7 mouse cellular contexts compared by ENCODE assay signal in genomic region chr12:21525567-21525966, GRCm38 (mm10).
A peak's percentile ranks its signal among the peaks of the same experiment; 100 is the strongest.
DNase-seq lines count a peak whose midpoint lies in the region; ATAC-seq and TF ChIP-seq lines count a peak whose summit lies in the region.
"Not testable (repeated sequence)": the region's sequence is repeated elsewhere in the genome, so short reads cannot be mapped to it uniquely, and the experiment has no call there.

No protein-coding gene starts in this region.

- not testable (repeated sequence) for H3K4me1 ChIP-seq in ES-E14 (ENCODE audit: control insufficient read depth in 2 of 2, insufficient read depth in 2 of 2, low read length in 2 of 2, poor library complexity in 1 of 2); spleen, adult 2 months (ENCODE audit: control insufficient read depth, insufficient read depth, insufficient read length)

- peak; percentile 95 for ATAC-seq in common myeloid progenitor, adult 5-6 weeks (replicated peaks; ENCODE audit: low read depth, poor library complexity, severe bottlenecking)
- peak; percentile 72 to 91 for ATAC-seq in hematopoietic stem cell, adult 5-6 weeks (replicated peaks in 1 of 2; ENCODE audit: insufficient read depth in 1 of 2, low FRiP score in 2 of 2, low TSS enrichment in 1 of 2, low read depth in 1 of 2, poor library complexity in 2 of 2, severe bottlenecking in 2 of 2)
- peak; percentile 79 for ATAC-seq in megakaryocyte, adult 5-6 weeks (ENCODE audit: poor library complexity, severe bottlenecking)

- H3K9me3 ChIP-seq in ES-E14 (ENCODE audit: control insufficient read depth, insufficient read depth, low read depth, low read length): not testable (repeated sequence)

- not testable (repeated sequence) for H3K9ac ChIP-seq in ES-E14 (ENCODE audit: insufficient read depth, low read depth, low read length, poor library complexity, severe bottlenecking)

- not testable (repeated sequence) for H3K27ac ChIP-seq in ES-E14 (ENCODE audit: insufficient read depth, low read depth, low read length, poor library complexity, severe bottlenecking); layer of hippocampus, adult 2 months; spleen, adult 2 months (ENCODE audit: insufficient read depth, low read length)

- peak; percentile 25; the same call in 1 of the 2 replicates for TF ChIP-seq CTCF in brain, embryonic 14.5 days (IDR thresholded peaks at IDR 0.05; ENCODE audit: borderline replicate concordance, extremely low read depth, insufficient read depth, insufficient read length)
- peak; percentile 77 for TF ChIP-seq CTCF in layer of hippocampus, adult 2 months (conservative IDR thresholded peaks at IDR 0.05)
- TF ChIP-seq CTCF in spleen, adult 2 months (IDR thresholded peaks at IDR 0.05; ENCODE audit: extremely low read depth, insufficient read depth, insufficient read length, insufficient replicate concordance): peak; percentile 10; the same call in 1 of the 2 replicates

- H3K36me3 ChIP-seq in ES-E14 (ENCODE audit: control insufficient read depth, insufficient read depth, low read length, poor library complexity, severe bottlenecking); spleen, adult 2 months (ENCODE audit: control insufficient read depth, insufficient read depth, low read length): not testable (repeated sequence)

- H3K4me3 ChIP-seq in ES-E14 (ENCODE audit: insufficient read depth in 1 of 2, low read depth in 1 of 2, low read length in 2 of 2, poor library complexity in 1 of 2, severe bottlenecking in 1 of 2); layer of hippocampus, adult 2 months; spleen, adult 2 months (ENCODE audit: extremely low read depth, insufficient read depth, insufficient read length): not testable (repeated sequence)

- not testable (repeated sequence) for TF ChIP-seq POLR2A in brain, embryonic 14.5 days (IDR thresholded peaks at IDR 0.05; ENCODE audit: borderline replicate concordance, extremely low read depth, insufficient read depth, insufficient read length, poor library complexity, severe bottlenecking); spleen, adult 2 months (IDR thresholded peaks at IDR 0.05; ENCODE audit: low read depth, low read length)

- 33% methylated on average over 6 of the region's 6 CpGs for WGBS in spleen, adult 2 months

- not testable (repeated sequence) for H3K27me3 ChIP-seq in spleen, adult 2 months (ENCODE audit: control insufficient read depth, insufficient read depth, low read length)

- not testable (repeated sequence) for DNase-seq in ES-E14 (ENCODE audit: low read depth, low spot score); brain, embryonic 14.5 days (ENCODE audit: low read depth); layer of hippocampus, adult 2 months (ENCODE audit: low spot score in 2 of 2); spleen, adult 2 months (ENCODE audit: low read depth in 1 of 2, low spot score in 2 of 2)

- in situ Hi-C loops in ES-E14 (cut with MboI; ENCODE audit: low sequenced_read_pairs in 2 of 2, unreplicated experiment in 2 of 2): not testable (repeated sequence)

TF ChIP-seq in ES-E14, 5 proteins besides CTCF, POLR2A, EP300 and RAD21:
- 0 out of 2 replicates have a peak, but pooled peaks have one; percentile 25 for TF ChIP-seq ZC3H11A (IDR thresholded peaks at IDR 0.05; ENCODE audit: borderline replicate concordance, low read depth, low read length)

Comparison
In these comparisons a context has a peak if more than half of its experiments do, and no peak if none do; other contexts are left out.
1. CTCF ChIP-seq: peak in every context shown above with its lines; median percentile 77 in layer of hippocampus, adult 2 months; 25 in brain, embryonic 14.5 days; 10 in spleen, adult 2 months.